Mouse (Mus musculus) lung, postnatal 0 days (tissue): Measurements from ENCODE around the gene Gm49333. TPM values are rescaled to one million over a fixed set of nuclear protein-coding genes. Genes with fewer than 3 reads are reported as not detected.
"Not testable (repeated sequence)": the region's sequence is repeated elsewhere in the genome, so short reads cannot be mapped to it uniquely, and the experiment has no call there.

Experiments used
- ATAC-seq: fragments of 200-750 bp; cut with Nextera tagmentation; 2 replicates; pipeline ENCODE4 v1.8.0; 2017; ENCODE audit warnings: moderate library complexity
- DNase-seq: peaks from one replicate; pipeline ENCODE4 v3.0.0-alpha.2; 2016; ENCODE audit warnings: low spot score
- H3K27ac ChIP-seq: fragments of 300-500 bp; sonication (generic); 2 replicates; pipeline ENCODE4 v1.5.1; 2014; ENCODE audit warnings: antibody characterized with exemption, mild to moderate bottlenecking, low read length, mixed read lengths
- H3K27me3 ChIP-seq: fragments of 300-500 bp; sonication (generic); replicated peaks from 2 replicates; pipeline ENCODE4 v1.6.1; 2014; ENCODE audit warnings: low read length, mixed read lengths; ENCODE audit not compliant: insufficient read depth
- H3K36me3 ChIP-seq: fragments of 300-500 bp; sonication (generic); 2 replicates; pipeline ENCODE4 v1.6.1; 2014; ENCODE audit warnings: low read length, mixed read lengths; ENCODE audit not compliant: insufficient read depth
- H3K4me1 ChIP-seq: fragments of 300-500 bp; sonication (generic); 2 replicates; pipeline ENCODE4 v1.6.1; 2014; ENCODE audit warnings: antibody characterized with exemption, low read depth, low read length, mixed read lengths; ENCODE audit not compliant: insufficient read depth
- H3K4me2 ChIP-seq: fragments of 300-500 bp; sonication (generic); replicated peaks from 2 replicates; pipeline ENCODE4 v1.6.1; 2014; ENCODE audit warnings: low read depth, mild to moderate bottlenecking, low read length, moderate library complexity, mixed read lengths
- H3K4me3 ChIP-seq: fragments of 300-500 bp; sonication (generic); 2 replicates; pipeline ENCODE4 v1.5.1; 2014; ENCODE audit warnings: low read depth, low read length
- H3K9ac ChIP-seq: fragments of 300-500 bp; sonication (generic); replicated peaks from 2 replicates; pipeline ENCODE4 v1.6.1; 2014; ENCODE audit warnings: low read depth, mild to moderate bottlenecking
- H3K9me3 ChIP-seq: fragments of 300-500 bp; sonication (generic); 2 replicates; pipeline ENCODE4 v1.6.1; 2016; ENCODE audit warnings: low read length, mixed read lengths
- CTCF ChIP-seq: IDR thresholded peaks from 2 replicates; pipeline ENCODE4 v1.5.1; 2016; ENCODE audit warnings: antibody characterized with exemption, mild to moderate bottlenecking
- EP300 ChIP-seq: IDR thresholded peaks from 2 replicates; pipeline ENCODE4 v1.6.1; 2016; ENCODE audit warnings: antibody characterized with exemption, mild to moderate bottlenecking, control low read depth
- WGBS: fragments of 180-500 bp; shearing (Covaris S2); extraction: QIAGEN DNeasy Blood & Tissue Kit; methylation state at CpG from one replicate; pipeline ENCODE4 v1.1.7; 2014; 5-methylcytosine and 5-hydroxymethylcytosine counted together
- polyA plus RNA-seq: library from polyadenylated mRNA; unstranded; fragments of >200 nt; fragmentation: Nextera tagmentation; extraction: Ambion mirVana; gene quantifications from 2 replicates; pipeline ENCODE4 v1.2.1, GENCODE M21; 2015

Gm49333 gene
- polyA plus RNA-seq, 1 experiment from 2014 or later: 0.08 TPM

- ATAC-seq: peak; percentile 37; the same call in 1 of the 2 replicates
- no peaks in the 10 kb centered on the region for H3K27me3 ChIP-seq
Measured at GRCm38 (mm10) chr16:20642161-20642560, 30.8 kb downstream of the Gm49333 start.

GRCm38 (mm10) chr16:20643911-20644310, 32.5 kb downstream of the Gm49333 start:
- no peak for ATAC-seq
- TF ChIP-seq EP300 (no peak), CTCF (no peak)

More at GRCm38 (mm10) chr16:20642161-20642560, 30.8 kb downstream of the Gm49333 start:
- H3K4me3 ChIP-seq: no peak overlapping the region
- no peaks in the 10 kb centered on the region for H3K4me1 ChIP-seq
- H3K9ac ChIP-seq: no peak overlapping the region
- TF ChIP-seq CTCF: peak; percentile 83
- TF ChIP-seq EP300: no peak
- no peak overlapping the region for H3K27ac ChIP-seq
- WGBS: 3% methylated on average over 8 of the region's 8 CpGs
- H3K36me3 ChIP-seq: no peaks in the 10 kb centered on the region
- peak; percentile 68 for DNase-seq
- H3K4me2 ChIP-seq: no peak overlapping the region
- no peaks in the 10 kb centered on the region for H3K9me3 ChIP-seq

GRCm38 (mm10) chr16:20651076-20651946, 39.9 kb downstream of the Gm49333 start, which contains the start of gene Psmd2:
Gene Psmd2, plus strand, starts transcription at chr16:20651652.
- Histone ChIP-seq H3K4me1 (no peaks in the 10 kb centered on the region), H3K27me3 (no peaks in the 10 kb centered on the region), H3K9ac (peak within 1 kb of the TSS; percentile 60), H3K4me3 (peak within 1 kb of the TSS; percentile 57), H3K36me3 (peaks cover 10% of the 10 kb centered on the region; the same call in 1 of the 2 replicates), H3K9me3 (no peaks in the 10 kb centered on the region), H3K4me2 (peak within 1 kb of the TSS; percentile 79), H3K27ac (peak within 1 kb of the TSS; percentile 64)
- no peak for TF ChIP-seq EP300
- TF ChIP-seq CTCF: peak; percentile 34; the same call in 1 of the 2 replicates
- WGBS: 2% methylated on average over 35 of the region's 46 CpGs
- ATAC-seq: peak; percentile 99
- DNase-seq: peak; percentile 96

More at GRCm38 (mm10) chr16:20643911-20644310, 32.5 kb downstream of the Gm49333 start:
- 81% methylated on average over 7 of the region's 7 CpGs for WGBS
- no peak overlapping the region for H3K4me2 ChIP-seq
- H3K36me3 ChIP-seq: no peaks in the 10 kb centered on the region
- H3K9ac ChIP-seq: no peak overlapping the region
- no peak overlapping the region for H3K27ac ChIP-seq
- no peaks in the 10 kb centered on the region for H3K27me3 ChIP-seq
- no peak overlapping the region for H3K4me3 ChIP-seq
- no peaks in the 10 kb centered on the region for H3K9me3 ChIP-seq
- no peaks in the 10 kb centered on the region for H3K4me1 ChIP-seq
- no peak for DNase-seq

GRCm38 (mm10) chr16:20651947-20652310, 40.5 kb downstream of the Gm49333 start:
- no peaks in the 10 kb centered on the region for H3K9me3 ChIP-seq
- no peak overlapping the region for H3K27ac ChIP-seq
- TF ChIP-seq CTCF (no peak), EP300 (no peak)
- H3K36me3 ChIP-seq: peaks cover 16% of the 10 kb centered on the region; the same call in 1 of the 2 replicates
- peak overlapping the region; percentile 60 for H3K9ac ChIP-seq
- peak overlapping the region; percentile 79 for H3K4me2 ChIP-seq
- H3K4me3 ChIP-seq: peak overlapping the region; percentile 57
- no peaks in the 10 kb centered on the region for H3K27me3 ChIP-seq
- ATAC-seq (no peak; the same call in 1 of the 2 replicates), DNase-seq (no peak)
- H3K4me1 ChIP-seq: no peaks in the 10 kb centered on the region
- WGBS: 7% methylated on average over 12 of the region's 12 CpGs

- peaks cover 26% of the 10 kb centered on the region for H3K36me3 ChIP-seq
- H3K9me3 ChIP-seq: no peaks in the 10 kb centered on the region
- no peaks in the 10 kb centered on the region for H3K27me3 ChIP-seq
- DNase-seq: peak; percentile 24
- no peak overlapping the region for H3K27ac ChIP-seq
- no peak overlapping the region for H3K4me2 ChIP-seq
- H3K4me3 ChIP-seq: no peak overlapping the region
- H3K9ac ChIP-seq: no peak overlapping the region
- no peak for ATAC-seq
- WGBS: 53% methylated on average over 2 of the region's 2 CpGs
- H3K4me1 ChIP-seq: no peaks in the 10 kb centered on the region
- no peak for TF ChIP-seq EP300
- TF ChIP-seq CTCF: no peak
Measured at GRCm38 (mm10) chr16:20653315-20653714, 41.9 kb downstream of the Gm49333 start.

GRCm38 (mm10) chr16:20657661-20658060, 46.3 kb downstream of the Gm49333 start:
- Histone ChIP-seq H3K36me3 (peaks cover 61% of the 10 kb centered on the region), H3K4me3 (no peak overlapping the region), H3K27ac (no peak overlapping the region), H3K9me3 (no peaks in the 10 kb centered on the region), H3K4me1 (no peaks in the 10 kb centered on the region), H3K27me3 (no peaks in the 10 kb centered on the region), H3K9ac (no peak overlapping the region), H3K4me2 (no peak overlapping the region)
- TF ChIP-seq EP300 (no peak), CTCF (no peak)
- WGBS: 89% methylated on average over 4 of the region's 4 CpGs
- no peak for ATAC-seq
- no peak for DNase-seq

- not testable (repeated sequence) for H3K4me2 ChIP-seq, DNase-seq, H3K4me3 ChIP-seq, H3K27me3 ChIP-seq, H3K9me3 ChIP-seq, ATAC-seq, H3K9ac ChIP-seq, H3K4me1 ChIP-seq, H3K27ac ChIP-seq, H3K36me3 ChIP-seq
- 98% methylated on average over 4 of the region's 6 CpGs for WGBS
Measured at GRCm38 (mm10) chr16:20668013-20668412, 56.6 kb downstream of the Gm49333 start, which contains the start of gene Eif4g1. Gene Eif4g1, plus strand, starts transcription at chr16:20668313.
